Mouse (Mus musculus) cortical plate, adult 2 months (tissue): ENCODE data around the gene Cacnb3. TPM values are rescaled to one million over a fixed set of nuclear protein-coding genes. Genes with fewer than 3 reads are reported as not detected.

Source experiments
- H3K27ac ChIP-seq: fragments of 200-500 bp; 2 replicates; pipeline ENCODE4 v1.5.1; 2012; ENCODE audit warnings: low read length, control low read depth, inconsistent platforms; ENCODE audit not compliant: insufficient read depth
- H3K4me1 ChIP-seq: fragments of 200-500 bp; 2 replicates; pipeline ENCODE4 v1.6.1; 2011; ENCODE audit warnings: low read length; ENCODE audit not compliant: control insufficient read depth, insufficient read depth
- H3K4me3 ChIP-seq: fragments of 200-500 bp; 2 replicates; pipeline ENCODE4 v1.5.1; 2011; ENCODE audit warnings: mild to moderate bottlenecking, low read length, control low read depth; ENCODE audit not compliant: insufficient read depth
- CTCF ChIP-seq: fragments of 200-500 bp; IDR thresholded peaks from 2 replicates; pipeline ENCODE4 v1.5.1; 2011; ENCODE audit warnings: mild to moderate bottlenecking, control low read depth, low read length; ENCODE audit not compliant: insufficient read depth; ENCODE audit errors: extremely low read depth
- POLR2A ChIP-seq: fragments of 200-500 bp; IDR thresholded peaks from 2 replicates; pipeline ENCODE4 v1.6.1; 2011; ENCODE audit warnings: mild to moderate bottlenecking, low read length, control low read depth; ENCODE audit not compliant: insufficient read depth; ENCODE audit errors: extremely low read depth
- polyA plus RNA-seq: library from polyadenylated mRNA; depleted of rRNA; stranded (reverse); fragments of >200 nt; gene quantifications from 2 replicates; pipeline ENCODE4 v1.2.3, GENCODE M21; 2012

Gene Cacnb3
- polyA plus RNA-seq, 1 experiment = 339 TPM

DNA sequence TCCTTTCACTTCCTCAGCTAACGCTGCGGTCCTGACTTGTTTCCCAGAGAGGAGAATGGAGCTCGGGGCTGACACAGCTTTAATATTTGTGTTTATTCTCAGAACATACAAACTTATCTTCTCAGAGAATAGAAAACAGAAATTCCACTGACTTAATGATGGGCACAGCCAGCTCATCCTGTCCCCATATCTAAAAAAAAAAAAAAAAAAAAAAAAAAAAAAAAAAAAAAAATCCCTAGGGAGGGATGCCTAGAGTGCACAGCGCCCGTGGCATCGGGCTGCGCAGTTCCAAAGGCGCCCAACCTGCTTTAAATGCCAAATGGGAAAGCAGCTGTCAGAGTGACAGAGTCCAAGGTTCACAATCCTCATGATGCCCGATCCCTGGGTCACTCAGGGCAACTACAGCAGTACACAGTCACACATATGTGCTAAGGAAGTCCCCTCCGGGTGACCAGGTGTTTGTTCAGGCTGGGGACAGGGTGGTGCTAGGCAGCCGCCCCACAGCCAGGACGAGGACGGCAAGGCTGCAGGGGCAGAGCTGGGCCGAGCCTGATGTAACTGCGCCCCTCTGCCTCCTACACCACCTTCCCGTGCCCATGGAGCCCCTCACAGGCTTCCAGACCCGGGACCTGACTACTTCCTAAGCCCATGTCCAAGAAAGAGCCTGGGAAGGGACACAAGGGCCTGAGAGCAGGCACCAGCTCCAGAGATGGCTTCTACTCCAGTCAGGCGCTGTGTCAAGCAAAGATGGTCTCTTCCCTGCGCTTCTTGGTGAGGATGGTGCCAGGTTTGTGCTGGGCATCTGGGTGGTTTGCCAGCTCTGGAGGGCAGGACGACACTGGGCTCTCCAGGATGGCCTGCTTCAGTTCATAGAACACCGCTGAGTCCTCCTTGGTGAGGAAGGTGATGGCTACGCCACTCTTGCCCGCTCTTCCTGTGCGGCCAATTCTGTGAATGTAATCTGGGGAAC, 14.7 kb downstream of the Cacnb3 start:
- TF ChIP-seq POLR2A (no peak), CTCF (no peak)
- Histone ChIP-seq H3K4me1 (no peaks in the 10 kb centered on the region), H3K4me3 (no peak overlapping the region), H3K27ac (no peak overlapping the region)

GRCm38 (mm10) chr15:98646737-98647136, 16.1 kb downstream of the Cacnb3 start:
- Histone ChIP-seq H3K4me1 (no peaks in the 10 kb centered on the region), H3K4me3 (no peak overlapping the region), H3K27ac (no peak overlapping the region)
- TF ChIP-seq POLR2A (no peak), CTCF (no peak)

GRCm38 (mm10) chr15:98647308-98647707, 16.7 kb downstream of the Cacnb3 start:
- H3K27ac ChIP-seq = no peak overlapping the region
- no peak overlapping the region for H3K4me3 ChIP-seq
- TF ChIP-seq POLR2A (no peak), CTCF (no peak)
- no peaks in the 10 kb centered on the region for H3K4me1 ChIP-seq

GRCm38 (mm10) chr15:98648071-98648470, 17.4 kb downstream of the Cacnb3 start:
- no peaks in the 10 kb centered on the region for H3K4me1 ChIP-seq
- TF ChIP-seq POLR2A (no peak), CTCF (no peak)
- H3K4me3 ChIP-seq = no peak overlapping the region
- H3K27ac ChIP-seq = no peak overlapping the region

- Histone ChIP-seq H3K4me1 (no peaks in the 10 kb centered on the region), H3K4me3 (no peak overlapping the region), H3K27ac (no peak overlapping the region)
- TF ChIP-seq CTCF (no peak), POLR2A (no peak)
Measured at GRCm38 (mm10) chr15:98651431-98651830, 20.8 kb downstream of the Cacnb3 start.

DNA sequence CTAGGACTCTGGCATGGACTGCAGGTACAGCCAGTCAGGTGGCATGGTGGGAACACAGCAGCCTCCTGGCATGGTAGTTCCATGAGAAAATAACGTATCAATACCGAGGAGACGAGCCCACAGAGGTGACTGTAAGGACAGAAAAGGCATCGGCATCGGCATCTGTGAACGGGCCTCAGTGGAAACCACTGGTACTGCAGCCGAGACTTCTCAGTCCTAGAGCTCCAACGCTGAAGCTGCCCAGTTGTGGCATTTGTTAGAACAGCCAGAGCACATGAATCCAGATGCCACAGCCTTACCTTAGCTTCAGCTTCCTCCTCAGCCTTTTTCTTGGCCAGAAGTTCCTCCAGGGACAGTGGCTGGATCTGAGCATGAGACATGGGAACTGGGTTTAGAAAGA, 21.5 kb downstream of the Cacnb3 start:
- no peak for TF ChIP-seq POLR2A
- TF ChIP-seq CTCF = no peak
- Histone ChIP-seq H3K27ac (no peak overlapping the region), H3K4me1 (no peaks in the 10 kb centered on the region), H3K4me3 (no peak overlapping the region)

- Histone ChIP-seq H3K4me3 (no peak overlapping the region), H3K27ac (no peak overlapping the region), H3K4me1 (no peaks in the 10 kb centered on the region)
- TF ChIP-seq POLR2A = no peak
- 0 out of 2 replicates have a peak, but pooled peaks have one; percentile 5 for TF ChIP-seq CTCF
Measured at GRCm38 (mm10) chr15:98656982-98657751, 26.5 kb downstream of the Cacnb3 start.

- no peaks in the 10 kb centered on the region for H3K4me1 ChIP-seq
- peak overlapping the region; percentile 85 for H3K27ac ChIP-seq
- TF ChIP-seq POLR2A (no peak), CTCF (no peak)
- H3K4me3 ChIP-seq = peak overlapping the region; percentile 80
Measured at GRCm38 (mm10) chr15:98662198-98662566, 31.5 kb downstream of the Cacnb3 start.
